Mouse (Mus musculus): ENCODE measurements around the gene Il11ra1.

- no peak for TF ChIP-seq CTCF (IDR thresholded peaks at IDR 0.05; ENCODE audit: borderline replicate concordance, insufficient read depth, low read depth, low read length)
- TF ChIP-seq POLR2A (IDR thresholded peaks at IDR 0.05; ENCODE audit: borderline replicate concordance, insufficient read depth, low read length): no peak
These were observed 39.5 kb downstream of the Il11ra1 start for GRCm38 (mm10) chr4:41739260-41739659.
